Mouse (Mus musculus) splenic B cell, adult 2 months (primary cell): ENCODE data around the gene Zhx3.

ENCODE experiments used
- DNase-seq: peaks from one replicate; pipeline ENCODE4 v3.0.0-alpha.2; 2011; ENCODE audit warnings: low read depth, low spot score
- H3K27me3 ChIP-seq: 2 replicates; pipeline ENCODE4 v1.6.1; 2012; ENCODE audit warnings: mild to moderate bottlenecking, low read length, moderate library complexity, mixed read lengths; ENCODE audit not compliant: control insufficient read depth, poor library complexity, insufficient read depth, severe bottlenecking
- H3K36me3 ChIP-seq: 2 replicates; pipeline ENCODE4 v1.6.1; 2012; ENCODE audit warnings: mild to moderate bottlenecking, low read length, moderate library complexity, mixed read lengths; ENCODE audit not compliant: control insufficient read depth, poor library complexity, insufficient read depth, severe bottlenecking

The Zhx3 gene

GRCm38 (mm10) chr2:160768097-160768695, 104.6 kb downstream of the Zhx3 start:
- Histone ChIP-seq H3K36me3 (no peaks in the 10 kb centered on the region), H3K27me3 (no peaks in the 10 kb centered on the region; the same call in 1 of the 2 replicates)
- DNase-seq: no peak

- Histone ChIP-seq H3K27me3 (no peaks in the 10 kb centered on the region), H3K36me3 (no peaks in the 10 kb centered on the region)
- no peak for DNase-seq
Observed at GRCm38 (mm10) chr2:160767201-160767600, 105.6 kb downstream of the Zhx3 start.

GRCm38 (mm10) chr2:160766371-160766771, 106.4 kb downstream of the Zhx3 start:
- H3K27me3 ChIP-seq: no peaks in the 10 kb centered on the region

GRCm38 (mm10) chr2:160765096-160765495, 107.7 kb downstream of the Zhx3 start:
- DNase-seq: no peak
- H3K36me3 ChIP-seq: peaks cover 1% of the 10 kb centered on the region; the same call in 1 of the 2 replicates
- H3K27me3 ChIP-seq: no peaks in the 10 kb centered on the region

More at GRCm38 (mm10) chr2:160766371-160766771, 106.4 kb downstream of the Zhx3 start:
- DNase-seq: no peak
- H3K36me3 ChIP-seq: no peaks in the 10 kb centered on the region

- H3K36me3 ChIP-seq: peaks cover 3% of the 10 kb centered on the region
- DNase-seq: no peak
- H3K27me3 ChIP-seq: no peaks in the 10 kb centered on the region
Observed at GRCm38 (mm10) chr2:160764386-160764785, 108.4 kb downstream of the Zhx3 start.

GRCm38 (mm10) chr2:160763816-160764215, 109.0 kb downstream of the Zhx3 start:
- peaks cover 3% of the 10 kb centered on the region for H3K36me3 ChIP-seq
- no peak for DNase-seq
- no peaks in the 10 kb centered on the region for H3K27me3 ChIP-seq

GRCm38 (mm10) chr2:160760433-160761184, 112.2 kb downstream of the Zhx3 start:
- Histone ChIP-seq H3K36me3 (peaks cover 3% of the 10 kb centered on the region), H3K27me3 (no peaks in the 10 kb centered on the region)
- peak; percentile 26 for DNase-seq

- Histone ChIP-seq H3K36me3 (peaks cover 6% of the 10 kb centered on the region), H3K27me3 (no peaks in the 10 kb centered on the region)
- DNase-seq: peak; percentile 64
Observed at GRCm38 (mm10) chr2:160756583-160757203, 116.1 kb downstream of the Zhx3 start.

GRCm38 (mm10) chr2:160747075-160747474, 125.7 kb downstream of the Zhx3 start:
- no peaks in the 10 kb centered on the region for H3K27me3 ChIP-seq
- no peak for DNase-seq
- H3K36me3 ChIP-seq: no peaks in the 10 kb centered on the region; the same call in 1 of the 2 replicates

GRCm38 (mm10) chr2:160746637-160747036, 126.2 kb downstream of the Zhx3 start:
- Histone ChIP-seq H3K27me3 (no peaks in the 10 kb centered on the region), H3K36me3 (no peaks in the 10 kb centered on the region)
- DNase-seq: no peak

- H3K36me3 ChIP-seq: no peaks in the 10 kb centered on the region
- no peak for DNase-seq
- no peaks in the 10 kb centered on the region for H3K27me3 ChIP-seq
Observed at GRCm38 (mm10) chr2:160745497-160745896, 127.3 kb downstream of the Zhx3 start.

GRCm38 (mm10) chr2:160744823-160745210, 128.0 kb downstream of the Zhx3 start:
- DNase-seq: no peak
- no peaks in the 10 kb centered on the region for H3K27me3 ChIP-seq
- H3K36me3 ChIP-seq: no peaks in the 10 kb centered on the region

GRCm38 (mm10) chr2:160744040-160744822, 128.6 kb downstream of the Zhx3 start:
- no peaks in the 10 kb centered on the region for H3K36me3 ChIP-seq
- no peaks in the 10 kb centered on the region for H3K27me3 ChIP-seq
- peak; percentile 54 for DNase-seq

- peak; percentile 52 for DNase-seq
- no peaks in the 10 kb centered on the region for H3K27me3 ChIP-seq
- no peaks in the 10 kb centered on the region for H3K36me3 ChIP-seq
Observed at GRCm38 (mm10) chr2:160742161-160742609, 130.6 kb downstream of the Zhx3 start.
